Mouse (Mus musculus) cerebellum, adult 11-12 months (tissue): ENCODE data around the gene Ccl25.
"Not testable (repeated sequence)": the region's sequence is repeated elsewhere in the genome, so short reads cannot be mapped to it uniquely, and the experiment has no call there.

Experiments used
- DNase-seq: peaks from one replicate; pipeline ENCODE4 v3.0.0; 2022

The Ccl25 gene

DNA sequence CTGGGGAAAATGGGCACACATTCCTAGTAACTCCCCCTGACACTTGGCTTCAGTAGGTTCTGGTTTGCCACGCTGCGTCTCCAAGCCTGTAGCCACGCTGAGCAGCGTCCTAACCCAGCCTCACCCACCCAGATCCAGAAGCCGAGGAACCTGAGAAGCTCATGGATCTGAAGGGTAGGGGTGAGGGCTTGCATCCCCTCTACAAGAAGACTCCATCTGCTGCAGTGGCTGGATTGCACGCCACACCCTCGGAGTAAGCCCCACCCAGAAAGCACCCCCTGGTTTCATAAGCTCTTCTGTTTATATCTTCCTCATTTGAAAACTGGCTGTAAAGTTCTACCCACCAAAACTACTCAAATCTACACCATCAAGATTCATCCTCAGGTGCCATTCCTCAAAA is 22.7 kb downstream of the Ccl25 start:
- no peak for DNase-seq

GRCm38 (mm10) chr8:4348275-4348674 is 23.3 kb downstream of the Ccl25 start:
- DNase-seq = no peak

GRCm38 (mm10) chr8:4349335-4349734 is 24.3 kb downstream of the Ccl25 start:
- no peak for DNase-seq

DNA sequence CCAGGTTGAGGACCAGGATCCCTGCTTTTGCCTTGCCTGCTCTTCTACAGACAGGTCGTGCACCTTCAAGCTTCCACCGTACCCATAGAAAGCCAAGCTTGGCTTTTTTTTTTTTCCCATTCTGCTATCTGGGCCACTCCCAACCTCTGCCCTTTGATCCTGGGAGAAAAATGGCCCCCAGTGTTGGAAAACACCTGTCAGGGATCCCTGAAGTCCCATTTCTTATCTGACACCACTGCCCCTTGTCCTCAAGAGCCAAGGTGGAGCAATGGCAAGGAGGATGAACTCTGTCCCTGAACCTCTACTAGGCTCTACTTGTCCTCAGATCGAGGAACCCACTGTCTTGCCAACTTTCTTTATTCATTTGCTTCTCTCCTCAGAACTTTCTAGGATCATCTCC is 25.6 kb downstream of the Ccl25 start:
- DNase-seq = no peak

GRCm38 (mm10) chr8:4352562-4352961 is 27.6 kb downstream of the Ccl25 start:
- not testable (repeated sequence) for DNase-seq

- DNase-seq = no peak
Measured at GRCm38 (mm10) chr8:4353741-4354140, 28.7 kb downstream of the Ccl25 start.

- DNase-seq = no peak
Measured at GRCm38 (mm10) chr8:4354516-4354915, 29.5 kb downstream of the Ccl25 start.

GRCm38 (mm10) chr8:4355455-4355854 is 30.4 kb downstream of the Ccl25 start:
- no peak for DNase-seq

- no peak for DNase-seq
Measured at GRCm38 (mm10) chr8:4359362-4359761, 34.4 kb downstream of the Ccl25 start.

DNA sequence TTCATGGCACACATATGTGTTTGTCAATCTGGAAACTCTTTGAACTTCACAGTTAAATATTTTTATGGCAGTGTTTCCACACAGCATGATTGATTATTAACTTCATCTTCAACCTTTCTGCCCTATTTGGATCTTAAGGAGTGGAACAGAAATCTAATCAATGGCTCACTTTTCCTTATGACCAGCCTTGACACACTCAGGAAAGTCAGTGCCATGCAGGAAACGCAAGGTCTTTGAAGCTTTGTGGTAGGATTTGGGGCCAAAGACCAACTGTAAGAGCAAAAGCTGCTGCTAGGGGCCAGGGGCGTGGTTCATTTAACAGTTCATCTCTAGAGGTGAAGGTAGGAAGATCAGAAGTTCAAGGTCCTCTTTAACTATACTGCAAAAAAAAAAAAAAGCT is 35.9 kb downstream of the Ccl25 start:
- no peak for DNase-seq

GRCm38 (mm10) chr8:4366189-4366588 is 41.2 kb downstream of the Ccl25 start:
- no peak for DNase-seq

DNA sequence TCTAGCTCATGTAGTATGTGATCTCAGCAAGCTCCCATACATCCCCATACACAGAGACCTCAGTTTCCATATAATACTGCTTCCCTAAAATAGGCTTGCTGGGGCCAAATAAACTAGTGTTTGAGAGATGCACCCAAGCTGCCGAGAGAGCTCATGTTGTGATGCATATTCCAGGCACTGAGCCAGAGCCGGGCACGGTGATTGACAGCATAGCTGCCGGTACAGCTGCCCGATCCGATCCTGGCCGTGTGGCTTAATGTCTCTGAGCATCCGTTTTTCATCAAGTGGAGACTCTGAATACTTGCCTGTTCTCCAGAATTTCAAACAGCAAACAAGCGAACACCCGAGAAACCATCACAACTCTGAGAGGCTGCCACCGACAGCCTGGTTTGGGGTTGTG is 42.8 kb downstream of the Ccl25 start:
- no peak for DNase-seq

- no peak for DNase-seq
Measured at GRCm38 (mm10) chr8:4368470-4368869, 43.5 kb downstream of the Ccl25 start.

DNA sequence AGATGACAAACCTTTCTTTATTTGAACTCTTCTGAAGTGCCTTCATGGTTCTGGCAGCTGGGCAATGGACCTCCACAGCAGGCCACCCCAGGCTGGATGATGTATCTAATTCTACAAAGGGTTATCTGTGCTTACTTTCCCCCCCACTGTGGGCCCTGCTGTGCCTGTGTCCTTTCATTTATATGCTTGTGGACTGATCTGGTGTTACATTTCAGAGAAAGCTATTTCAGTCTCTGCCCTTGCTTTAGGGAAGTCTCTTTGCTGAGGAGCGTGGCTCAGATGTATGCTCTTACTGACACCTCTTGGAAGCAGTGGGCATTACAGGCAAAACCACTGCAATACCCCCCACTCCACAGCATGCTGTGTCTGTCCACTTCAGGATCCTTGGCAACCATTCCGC is 45.1 kb downstream of the Ccl25 start:
- DNase-seq = no peak

DNA sequence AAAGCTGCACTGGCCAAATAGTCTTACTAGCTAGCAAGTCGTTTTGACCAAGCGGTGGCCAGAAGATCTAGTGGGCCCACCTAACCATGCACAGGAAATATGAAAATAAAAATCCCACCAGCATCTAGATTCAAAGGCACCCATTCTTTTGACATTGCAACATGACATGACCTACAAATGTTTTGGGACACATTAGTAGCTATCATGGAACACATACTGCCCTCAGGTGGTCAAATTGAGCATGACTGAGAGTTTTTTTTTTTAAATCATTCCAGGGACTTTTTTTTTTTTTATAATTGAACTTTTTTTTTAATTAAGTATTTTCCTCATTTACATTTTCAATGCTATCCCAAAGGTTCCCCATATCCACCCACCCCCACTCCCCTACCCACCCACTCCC is 47.6 kb downstream of the Ccl25 start:
- DNase-seq = no peak

DNA sequence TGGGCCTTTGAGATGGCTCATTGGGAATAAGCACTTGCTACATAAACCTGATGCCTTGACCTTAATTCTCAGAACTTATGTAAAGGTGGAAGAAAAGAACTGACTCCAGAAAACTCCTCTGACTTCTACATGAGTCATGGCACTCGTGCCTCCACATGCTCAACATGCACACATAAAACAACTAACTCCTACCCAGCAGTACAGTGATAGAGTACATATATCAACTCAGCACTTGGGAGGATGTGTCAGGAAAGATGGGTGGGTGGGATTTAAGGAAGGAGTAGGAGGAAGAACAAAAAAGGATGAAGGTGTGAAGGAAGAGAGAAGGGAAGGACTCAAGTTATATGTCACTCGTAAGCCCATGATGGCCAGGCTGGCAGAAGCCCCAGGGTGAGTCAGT is 76.4 kb downstream of the Ccl25 start:
- DNase-seq = no peak

- DNase-seq = no peak
Measured at GRCm38 (mm10) chr8:4403960-4404879, 79.2 kb downstream of the Ccl25 start.

DNA sequence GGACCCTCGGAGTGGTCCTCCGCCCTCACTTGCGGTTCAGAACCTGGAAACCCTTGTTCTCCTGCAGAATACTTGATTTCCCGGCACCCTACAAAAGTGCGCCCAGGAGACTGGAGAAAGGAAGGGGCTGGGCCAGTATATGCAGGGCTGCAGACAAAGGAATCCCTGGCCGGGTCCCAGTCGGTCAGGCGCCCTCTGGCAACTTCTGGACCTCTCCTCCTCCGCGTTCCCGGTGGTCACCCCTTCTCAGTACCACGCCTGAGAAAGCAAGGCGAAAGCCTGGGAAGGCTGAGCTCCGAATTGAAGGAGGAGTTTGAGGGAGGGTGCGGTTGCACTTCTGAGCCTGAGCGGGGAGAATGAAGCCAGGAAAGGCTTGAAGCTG is 79.9 kb downstream of the Ccl25 start:
- no peak for DNase-seq

DNA sequence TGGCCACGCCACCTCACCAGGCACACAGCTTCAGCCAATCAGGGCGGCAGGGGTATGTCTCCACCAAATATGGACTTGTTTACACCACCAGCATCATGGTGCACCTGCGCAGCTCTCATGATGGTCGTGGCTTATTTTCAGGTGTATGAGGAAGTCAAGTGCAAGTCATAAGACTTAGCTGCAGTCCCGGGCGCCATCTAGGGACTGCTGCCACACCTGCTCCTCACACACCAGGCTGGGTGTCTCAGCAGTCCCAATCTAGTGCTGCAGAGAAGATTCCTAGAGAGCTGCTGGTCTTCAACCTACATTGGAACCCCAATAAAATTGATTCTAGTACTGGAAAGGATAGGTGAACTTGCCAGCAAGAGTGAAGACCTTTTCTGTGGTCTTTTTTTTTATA is 83.4 kb downstream of the Ccl25 start:
- not testable (repeated sequence) for DNase-seq
